In genomic region chrX:159828135-159828534, GRCm38 (mm10) we compare ENCODE assay signal across 11 mouse cellular contexts.
DNase-seq lines count a peak whose midpoint lies in the region; ATAC-seq lines count a peak whose summit lies in the region.
"Had no signal": no experiment of that assay in that cellular context is flagged by ENCODE, and none has a peak within 500 bp of the region (broad histone marks: within the 10 kb centered on the region; RNA-seq: fewer than 3 reads in every experiment).

No protein-coding gene starts in this region.

- no peaks in the 10 kb centered on the region for H3K36me3 ChIP-seq in heart, embryonic 12.5 days
- H3K36me3 ChIP-seq in limb, embryonic 11.5 days (ENCODE audit: control insufficient read depth, insufficient read depth, low read length): no peaks in the 10 kb centered on the region
- H3K36me3 ChIP-seq in limb, embryonic 10.5 days: no peaks in the 10 kb centered on the region
- H3K36me3 ChIP-seq: stomach, embryonic 15.5 days had no signal

- H3K4me2 ChIP-seq in heart, embryonic 12.5 days: peak overlapping the region; percentile 29
- H3K4me2 ChIP-seq in limb, embryonic 11.5 days (ENCODE audit: low read depth, severe bottlenecking): no peak overlapping the region
- H3K4me2 ChIP-seq: stomach, embryonic 15.5 days had no signal

- H3K27ac ChIP-seq in heart, embryonic 12.5 days (ENCODE audit: poor library complexity, severe bottlenecking): no peak overlapping the region
- H3K27ac ChIP-seq in limb, embryonic 11.5 days (replicated peaks; ENCODE audit: low read depth, low read length): no peak overlapping the region
- no peak overlapping the region for H3K27ac ChIP-seq in limb, embryonic 10.5 days
- H3K27ac ChIP-seq: stomach, embryonic 15.5 days had no signal

- H3K4me3 ChIP-seq in heart, embryonic 12.5 days: no peak overlapping the region
- H3K4me3 ChIP-seq in limb, embryonic 11.5 days (ENCODE audit: low read depth, low read length): no peak overlapping the region
- H3K4me3 ChIP-seq in limb, embryonic 10.5 days: no peak overlapping the region
- H3K4me3 ChIP-seq: stomach, embryonic 15.5 days had no signal

- ATAC-seq in heart, embryonic 12.5 days (ENCODE audit: insufficient number of reproducible peaks, low FRiP score): peak; percentile 45; the same call in 1 of the 2 replicates
- ATAC-seq in limb, embryonic 11.5 days (ENCODE audit: insufficient number of reproducible peaks, low FRiP score, low TSS enrichment, low read depth): no peak

- H3K27me3 ChIP-seq in heart, embryonic 12.5 days (replicated peaks): 0 out of 2 replicates have a peak, but pooled peaks cover 4% of the 10 kb centered on the region
- H3K27me3 ChIP-seq in limb, embryonic 11.5 days (ENCODE audit: control insufficient read depth, insufficient read depth, low read length): peaks cover 6% of the 10 kb centered on the region
- H3K27me3 ChIP-seq in limb, embryonic 10.5 days (ENCODE audit: low read depth, poor library complexity, severe bottlenecking): peaks cover 93% of the 10 kb centered on the region
- H3K27me3 ChIP-seq: stomach, embryonic 15.5 days had no signal

- DNase-seq in heart, adult 9 months (ENCODE audit: low spot score in 2 of 2): no peak
- DNase-seq in limb, embryonic 11.5 days (ENCODE audit: low spot score): peak; percentile 23
- DNase-seq in limb, embryonic 10.5 days (ENCODE audit: low spot score): no peak
- DNase-seq in thymus, postnatal 25 days: peak; percentile 5
- DNase-seq in thymus, postnatal 36 days: no peak
- DNase-seq in urinary bladder, postnatal 14 days (ENCODE audit: low spot score): no peak
- DNase-seq in embryo, embryonic 9.5 days (ENCODE audit: extremely low spot score): no peak
- DNase-seq: cerebellum, adult 11 months; heart, postnatal 4 days had no signal

- H3K4me1 ChIP-seq in heart, embryonic 12.5 days (replicated peaks): 0 out of 2 replicates have a peak, but pooled peaks cover 4% of the 10 kb centered on the region
- H3K4me1 ChIP-seq in limb, embryonic 11.5 days (ENCODE audit: control insufficient read depth, insufficient read depth, low read length): no peaks in the 10 kb centered on the region
- no peaks in the 10 kb centered on the region for H3K4me1 ChIP-seq in limb, embryonic 10.5 days
- H3K4me1 ChIP-seq: stomach, embryonic 15.5 days had no signal

- H3K9ac ChIP-seq in heart, embryonic 12.5 days: no peak overlapping the region
- H3K9ac ChIP-seq in limb, embryonic 11.5 days (ENCODE audit: low read length): no peak overlapping the region
- H3K9ac ChIP-seq: stomach, embryonic 15.5 days had no signal

- H3K9me3 ChIP-seq in heart, embryonic 12.5 days (replicated peaks): no peaks in the 10 kb centered on the region
- no peaks in the 10 kb centered on the region for H3K9me3 ChIP-seq in limb, embryonic 11.5 days (ENCODE audit: control insufficient read depth, low read length)
- no peaks in the 10 kb centered on the region for H3K9me3 ChIP-seq in limb, embryonic 10.5 days (replicated peaks)
- H3K9me3 ChIP-seq: stomach, embryonic 15.5 days had no signal

- 61% methylated on average over 5 of the region's 5 CpGs for WGBS in heart, embryonic 12.5 days
- WGBS in limb, embryonic 11.5 days: 71% methylated on average over 5 of the region's 5 CpGs
- WGBS in limb, embryonic 10.5 days: 74% methylated on average over 5 of the region's 5 CpGs

Comparison
In these comparisons a context has a peak if more than half of its experiments do, and no peak if none do; other contexts are left out.
1. DNase-seq: peak in limb, embryonic 11.5 days (single experiment) and thymus, postnatal 25 days (single experiment); none in heart, adult 9 months (0 of 2), limb, embryonic 10.5 days (single experiment), thymus, postnatal 36 days (0 of 2), urinary bladder, postnatal 14 days (single experiment) and embryo, embryonic 9.5 days (single experiment).